Mouse (Mus musculus) kidney, adult 2 months (tissue): Measurements from ENCODE around the gene Igsf21.

Experiments
- CTCF ChIP-seq: fragments of 200-500 bp; conservative IDR thresholded peaks from 2 replicates; pipeline ENCODE4 v1.5.1; 2011; ENCODE audit warnings: low read depth, mild to moderate bottlenecking, control low read depth, low read length, moderate library complexity, mixed read lengths; ENCODE audit not compliant: insufficient read depth, insufficient read length
- POLR2A ChIP-seq: fragments of 200-500 bp; IDR thresholded peaks from one replicate; pipeline ENCODE4 v1.6.1; 2011; ENCODE audit warnings: low read depth, low read length, control low read depth

DNA sequence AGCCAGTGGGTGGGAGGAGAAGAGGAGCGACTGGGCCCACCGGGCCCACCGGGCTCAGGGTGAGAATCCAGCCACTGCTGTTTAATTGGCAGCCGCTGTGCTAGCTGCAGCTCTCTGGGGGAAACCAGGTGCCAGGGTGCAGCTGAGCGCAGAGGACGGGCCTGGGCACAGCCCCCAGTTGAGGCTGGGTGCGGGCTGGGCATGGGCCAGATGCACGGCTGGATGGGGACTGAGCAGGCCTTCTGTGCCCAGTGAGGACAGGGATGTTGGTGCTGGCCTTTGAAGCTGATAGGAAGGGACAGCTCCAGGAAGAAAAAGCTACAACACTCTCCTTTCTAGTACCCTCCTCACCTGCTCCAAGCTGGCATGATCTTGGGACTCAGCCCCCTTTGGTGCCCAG lies 30.5 kb downstream of the Igsf21 start:
- TF ChIP-seq CTCF (no peak), POLR2A (no peak)
